Mouse (Mus musculus) NIH3T3 (cell line): ENCODE data around the gene Xylt1.

Source experiments
- DNase-seq: peaks from one replicate; pipeline ENCODE4 v3.0.0-alpha.2; 2012; ENCODE audit warnings: low read depth

Gene Xylt1

DNA sequence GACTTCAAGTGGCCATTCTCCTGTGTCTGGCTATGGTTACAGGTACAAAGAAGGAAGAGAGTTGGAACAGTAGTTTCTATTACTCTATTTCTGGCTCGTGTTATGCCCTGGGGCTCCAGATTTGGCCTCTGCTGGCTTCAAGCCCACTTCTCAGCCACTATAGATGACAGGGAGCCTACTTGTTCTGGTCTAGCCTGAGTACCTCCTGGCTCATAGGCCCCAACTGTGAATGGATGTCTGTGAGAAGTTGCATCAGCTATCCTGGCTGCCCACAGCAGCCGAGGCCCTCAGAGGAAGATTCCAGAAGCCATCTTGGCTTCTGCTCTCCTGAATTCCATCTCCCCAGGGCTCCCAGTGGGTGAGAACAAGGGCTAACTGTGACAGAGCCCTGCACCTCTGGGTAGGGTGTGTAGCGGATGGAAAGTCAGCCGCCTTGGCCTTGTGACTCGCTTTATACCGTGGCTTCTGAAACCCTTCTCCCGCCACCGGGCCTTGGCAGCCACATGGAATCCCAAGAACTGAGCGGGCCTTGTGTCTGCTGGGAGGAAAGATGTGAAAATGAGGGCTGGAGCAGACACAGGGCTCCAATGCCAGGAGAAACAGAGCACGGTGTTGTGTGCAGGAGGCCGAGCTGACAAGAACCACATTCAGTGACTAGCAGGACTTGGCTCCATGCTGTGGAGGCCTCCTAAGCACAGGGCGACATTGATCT is 55.1 kb downstream of the Xylt1 start:
- DNase-seq: no peak

GRCm38 (mm10) chr7:117436892-117437291 is 56.1 kb downstream of the Xylt1 start:
- DNase-seq: no peak

DNA sequence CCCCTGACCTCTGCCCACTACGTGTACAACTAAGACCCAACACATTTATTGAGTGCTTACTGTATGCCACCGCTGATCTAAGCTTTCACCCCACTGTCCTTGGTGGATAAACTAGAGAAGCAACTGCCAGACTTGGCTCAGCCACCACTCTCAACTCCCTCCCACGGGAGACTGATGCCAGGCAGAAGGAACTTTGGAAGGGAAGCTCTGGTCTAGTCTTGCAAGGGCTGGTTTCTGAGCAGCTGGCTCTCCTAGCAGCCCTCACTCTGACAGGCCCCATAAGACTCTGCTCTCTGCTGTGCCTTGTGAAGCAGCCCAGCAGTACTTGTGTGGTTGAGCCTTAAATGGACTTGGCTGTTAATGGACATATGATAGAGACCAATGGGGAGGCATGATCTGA is 60.2 kb downstream of the Xylt1 start:
- DNase-seq: no peak

- DNase-seq: no peak
These were observed 61.9 kb downstream of the Xylt1 start for GRCm38 (mm10) chr7:117442639-117443038.

GRCm38 (mm10) chr7:117443215-117443614 is 62.4 kb downstream of the Xylt1 start:
- no peak for DNase-seq

GRCm38 (mm10) chr7:117445471-117445870 is 64.7 kb downstream of the Xylt1 start:
- DNase-seq: no peak

DNA sequence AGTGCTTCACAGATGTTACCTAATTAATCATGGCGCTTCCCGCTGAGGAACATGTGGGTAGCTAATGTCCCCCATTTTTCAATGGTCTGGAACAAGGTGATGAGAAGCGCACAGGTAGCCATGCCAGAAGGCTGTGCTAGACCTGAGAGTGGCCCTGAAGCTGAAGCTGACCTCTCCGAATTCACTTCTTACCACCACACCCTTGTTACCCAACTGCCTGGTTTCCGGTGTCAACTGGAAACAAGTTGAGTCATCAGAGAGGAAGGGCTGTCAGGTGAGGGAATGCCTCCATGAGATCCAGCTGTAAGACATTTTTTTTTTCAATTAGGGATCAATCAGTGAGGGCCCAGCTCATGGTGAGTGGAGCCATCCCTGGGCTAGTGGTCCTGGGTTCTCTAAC is 68.8 kb downstream of the Xylt1 start:
- no peak for DNase-seq

DNA sequence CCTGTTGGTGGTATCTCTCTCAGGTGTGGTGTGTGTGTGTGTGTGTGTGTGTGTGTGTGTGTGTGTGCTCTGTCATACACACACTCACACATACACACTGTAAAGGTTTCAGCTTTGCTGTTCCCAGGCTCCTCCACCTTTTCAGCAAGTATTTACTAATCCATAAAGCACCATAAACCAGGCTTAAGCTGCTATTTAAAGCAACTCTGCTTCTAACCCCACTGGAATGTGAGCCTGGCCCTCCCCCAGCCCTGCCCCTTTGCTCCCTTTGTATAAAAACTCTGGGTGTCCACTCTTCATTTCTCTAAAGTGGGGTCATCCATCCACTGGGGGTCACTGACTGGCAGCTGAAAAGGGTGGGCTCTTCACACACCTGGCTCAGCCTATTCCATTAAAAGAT is 70.4 kb downstream of the Xylt1 start:
- DNase-seq: no peak

DNA sequence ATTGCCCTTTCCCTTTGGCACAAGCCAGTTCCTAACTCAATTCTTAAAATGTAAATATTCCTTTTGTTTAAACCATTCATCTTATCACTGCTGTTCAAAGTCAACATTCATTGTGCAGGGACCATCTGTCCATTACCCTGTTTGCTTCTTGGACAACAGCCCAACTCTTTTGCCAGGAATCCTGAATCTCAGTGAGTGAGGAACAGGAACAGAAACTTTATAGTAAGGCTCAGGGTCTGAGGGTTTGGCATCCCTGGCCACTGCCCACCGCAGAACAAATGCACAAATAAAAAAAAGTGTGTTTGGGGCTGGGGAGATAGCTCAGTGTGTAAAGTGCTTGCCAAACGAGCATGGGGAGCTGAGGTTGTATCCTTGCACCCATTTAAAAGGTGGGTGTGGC is 71.5 kb downstream of the Xylt1 start:
- DNase-seq: no peak

DNA sequence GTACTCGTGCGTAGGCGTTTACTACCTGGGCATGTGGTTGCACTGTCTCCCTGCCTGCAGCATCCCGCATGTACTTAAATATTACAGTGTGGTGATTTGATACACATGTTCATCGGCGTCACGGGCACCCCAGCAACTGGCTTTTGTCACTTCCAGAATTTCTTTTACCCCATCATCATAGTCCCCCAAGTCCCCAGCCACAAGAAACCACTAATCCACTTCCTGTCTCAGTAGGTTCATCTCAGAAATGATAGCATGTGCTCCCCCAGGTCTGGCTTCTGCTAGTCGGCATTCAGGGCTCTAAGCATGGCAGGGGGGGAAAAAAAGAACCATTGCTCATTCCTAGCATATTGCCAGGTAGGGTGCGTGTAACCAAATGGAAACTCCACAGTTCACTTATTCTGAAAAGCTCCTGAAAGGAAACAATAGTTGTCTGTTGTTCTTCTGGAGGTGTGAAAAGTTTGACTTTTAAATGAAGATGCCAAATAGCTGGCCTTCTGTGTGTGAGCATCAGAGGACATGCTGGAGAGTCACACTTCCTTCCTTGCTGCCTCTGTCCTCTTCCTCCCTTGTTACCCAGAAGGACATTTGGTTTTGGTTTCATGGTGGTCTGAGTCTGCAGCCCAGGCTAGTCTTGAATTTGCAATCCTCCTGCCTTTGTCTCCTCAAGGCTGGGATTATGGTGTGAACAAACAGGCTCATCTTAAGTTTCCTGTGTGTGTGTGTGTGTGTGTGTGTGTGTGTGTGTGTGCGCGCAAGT is 74.2 kb downstream of the Xylt1 start:
- no peak for DNase-seq

DNA sequence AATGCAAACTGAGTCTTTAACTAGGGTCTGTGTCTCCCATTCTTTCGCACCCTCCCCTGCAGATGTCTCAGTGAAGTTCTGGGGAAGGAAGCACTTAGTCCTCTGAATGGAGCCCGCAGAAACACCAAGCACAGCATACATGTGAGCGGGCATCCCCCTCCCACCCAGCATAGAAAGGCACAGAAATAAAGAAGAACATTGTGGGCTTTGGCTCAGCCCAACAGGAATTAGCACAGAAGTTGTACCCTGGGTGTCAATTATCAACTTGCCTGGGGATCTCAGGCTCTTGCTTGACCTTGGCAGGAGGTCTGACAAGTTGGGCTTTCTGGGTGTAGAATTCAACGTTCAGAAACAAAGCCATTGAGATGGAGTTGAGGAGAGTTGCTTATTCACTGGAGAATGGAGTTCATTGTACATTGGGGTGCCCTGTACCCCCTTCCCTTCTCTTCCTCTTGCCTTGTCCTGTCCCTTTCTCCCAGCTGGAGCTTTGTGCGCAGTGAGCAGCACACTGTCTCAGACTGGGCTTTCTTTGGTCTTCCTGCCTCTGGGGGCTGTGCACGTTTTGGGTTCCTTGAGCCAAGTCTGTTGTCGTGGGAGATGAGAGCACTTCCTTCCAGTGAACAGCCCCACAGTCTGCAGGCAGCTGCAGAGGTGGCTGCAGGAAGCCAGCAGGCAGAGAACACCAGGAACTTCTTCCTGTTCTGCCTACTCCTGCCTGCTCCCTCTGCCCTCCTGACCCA is 81.6 kb downstream of the Xylt1 start:
- no peak for DNase-seq

DNA sequence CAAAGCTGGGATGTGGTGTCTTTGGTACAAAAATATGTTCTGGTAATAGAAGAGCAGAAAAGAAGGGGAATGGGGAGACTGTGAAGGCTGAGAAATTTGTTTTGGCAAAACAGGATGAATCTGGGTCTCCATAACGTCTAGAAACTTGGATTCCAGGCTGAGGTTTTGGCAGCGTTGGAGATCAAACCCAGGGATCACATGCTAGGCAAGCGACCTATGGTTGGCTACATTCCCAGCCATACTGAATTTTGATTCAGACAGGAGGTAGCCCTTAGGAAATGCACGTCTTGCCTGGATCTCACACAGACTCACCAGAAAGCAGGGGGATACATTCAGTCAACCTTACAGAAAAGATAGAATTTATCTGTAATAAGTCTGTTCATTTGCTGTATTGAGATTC is 84.2 kb downstream of the Xylt1 start:
- DNase-seq: no peak

DNA sequence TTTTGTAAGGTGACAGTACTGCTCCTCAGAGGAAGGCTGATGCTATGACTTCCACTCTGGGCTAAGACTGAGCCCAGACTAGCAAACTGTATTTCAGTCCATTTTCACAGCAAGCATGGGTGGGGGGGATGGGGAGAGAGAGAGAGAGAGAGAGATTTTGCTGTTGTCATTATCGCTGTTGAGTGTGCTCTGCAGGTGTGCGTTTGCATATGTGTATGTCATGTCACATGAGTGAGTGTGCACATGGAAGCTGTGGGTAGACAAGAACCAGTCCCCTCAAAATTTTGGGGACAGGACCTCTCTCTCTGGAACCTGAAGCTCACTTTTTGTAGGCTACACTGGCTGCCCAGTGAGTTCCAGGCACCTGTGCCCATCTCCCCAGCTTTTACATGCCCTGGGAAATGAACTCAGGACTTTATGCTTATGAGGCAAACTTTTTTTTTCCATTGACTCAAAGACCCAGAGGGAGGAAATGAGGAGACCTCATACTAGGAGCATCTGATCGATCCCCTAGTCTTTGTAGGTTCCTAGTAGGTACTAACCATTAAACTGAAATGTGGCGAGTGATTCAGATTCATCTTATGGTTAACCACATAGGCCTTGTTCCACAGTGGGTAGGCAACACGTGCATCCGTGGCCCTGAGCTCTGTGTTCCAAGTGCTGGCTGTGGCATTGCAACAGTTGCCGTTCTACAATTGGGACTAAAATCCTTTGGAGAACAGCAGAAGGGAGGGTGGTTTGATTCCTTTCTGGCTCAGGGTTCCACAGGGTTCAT is 85.4 kb downstream of the Xylt1 start:
- no peak for DNase-seq

DNA sequence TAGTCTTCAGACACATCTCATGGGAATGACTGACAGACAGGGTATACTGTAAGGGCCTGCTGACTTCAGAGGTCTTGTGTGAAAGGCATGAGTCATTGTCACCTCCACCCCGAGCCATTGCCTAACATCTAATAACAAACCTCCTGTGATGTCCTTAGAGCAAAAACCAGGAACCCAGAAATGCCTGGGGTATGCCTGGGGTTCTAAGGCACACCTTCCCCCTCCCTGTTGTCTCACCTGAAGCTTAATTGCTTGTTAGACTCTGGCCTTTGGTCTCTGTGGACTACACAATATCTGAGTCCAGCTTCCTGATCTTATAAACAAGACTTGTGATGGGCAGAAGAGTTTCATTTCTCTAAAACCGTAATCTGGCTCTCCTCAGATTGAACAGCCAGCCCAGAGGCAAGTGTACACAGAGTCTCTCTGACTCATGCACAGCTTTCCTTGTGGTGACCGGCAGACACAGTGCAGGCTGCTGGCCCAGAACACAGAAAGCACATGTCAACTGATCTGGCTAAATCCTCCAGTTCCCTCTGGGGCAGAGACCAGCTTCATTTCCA is 89.5 kb downstream of the Xylt1 start:
- no peak for DNase-seq

GRCm38 (mm10) chr7:117472055-117472780 is 91.4 kb downstream of the Xylt1 start:
- DNase-seq: no peak

DNA sequence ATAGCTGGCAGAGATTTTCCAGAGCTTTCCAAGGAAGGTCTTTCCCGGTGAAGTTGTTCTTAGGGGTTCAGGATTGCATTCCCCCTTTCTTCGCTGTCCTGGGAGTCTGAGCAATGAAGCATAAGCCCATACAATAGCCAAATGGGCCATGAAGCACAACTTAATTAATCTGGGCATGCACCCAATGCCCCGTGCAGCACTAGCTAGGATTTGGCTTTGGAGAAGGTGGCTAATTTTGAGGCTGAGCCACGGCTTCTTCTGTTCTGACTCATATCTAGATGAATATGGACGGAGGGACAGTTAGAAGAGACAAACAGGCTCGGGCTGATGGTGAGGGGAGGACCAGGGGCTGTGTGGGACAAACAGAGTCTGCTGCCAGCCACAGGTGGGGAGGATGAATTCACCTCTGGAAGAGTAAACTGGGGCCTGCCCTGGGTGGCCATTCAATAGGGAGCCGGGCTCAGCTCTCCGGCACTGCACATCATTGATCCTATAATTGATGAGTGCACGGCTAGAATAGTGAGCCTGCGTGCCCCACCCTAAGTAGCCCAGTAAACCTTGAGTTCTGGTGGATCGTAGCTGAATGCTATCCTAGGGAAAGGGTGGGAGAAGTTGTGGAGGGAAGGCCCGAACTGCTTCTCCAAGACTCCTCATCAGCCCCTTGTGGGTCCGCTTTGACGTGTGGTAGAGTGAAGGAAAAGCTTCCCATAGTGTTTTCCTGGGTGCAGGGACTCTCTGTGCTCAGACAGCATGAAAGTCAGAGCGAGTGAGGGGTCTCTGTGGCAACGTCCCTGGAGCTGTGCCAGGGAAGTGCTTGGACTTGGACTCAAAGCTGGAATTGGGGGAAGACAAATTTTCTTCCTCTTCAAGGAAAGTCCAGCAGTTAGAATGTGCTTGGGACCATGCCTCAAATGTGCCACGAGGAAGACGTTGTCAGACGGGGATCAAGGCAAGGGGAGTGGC is 92.3 kb downstream of the Xylt1 start:
- DNase-seq: no peak

DNA sequence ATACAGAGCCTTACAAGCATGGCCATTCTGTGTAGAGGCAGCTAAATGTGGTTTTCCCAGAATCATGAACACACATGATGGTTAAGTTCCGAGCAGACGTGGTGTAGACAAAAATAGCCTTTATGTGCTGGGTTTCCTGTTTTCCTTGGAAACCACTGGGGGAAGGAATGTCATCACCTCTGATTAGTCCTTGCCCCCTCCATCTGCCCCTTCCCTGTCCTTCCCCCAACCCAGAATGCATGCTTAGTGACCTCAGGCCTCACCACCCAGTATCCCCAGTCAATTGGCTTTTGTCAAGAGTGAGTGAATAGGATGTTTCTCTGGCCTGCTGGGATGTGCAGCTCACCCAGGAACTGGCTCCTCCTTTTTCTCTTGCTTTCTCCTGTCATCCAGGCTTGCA is 93.5 kb downstream of the Xylt1 start:
- DNase-seq: no peak

DNA sequence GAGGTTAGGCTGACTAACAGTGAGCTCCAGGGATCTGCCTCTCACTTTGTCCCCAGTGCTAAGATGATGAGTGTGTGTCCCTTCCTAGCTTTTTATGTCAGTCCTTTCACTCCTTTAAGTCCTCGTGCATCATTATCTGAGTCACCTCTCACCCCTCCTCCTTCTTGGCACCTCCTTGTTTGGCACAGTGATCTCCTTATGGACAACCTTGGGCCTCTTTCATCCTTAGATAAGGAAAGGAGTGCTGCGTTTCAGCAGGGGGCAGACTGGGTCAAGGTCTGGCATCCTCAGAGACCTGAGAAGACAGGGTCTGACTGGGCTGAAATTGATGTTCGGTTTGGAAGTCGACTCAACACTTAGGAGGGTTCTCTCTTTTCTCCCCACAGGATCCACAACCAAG is 94.3 kb downstream of the Xylt1 start:
- DNase-seq: no peak

- DNase-seq: no peak
These were observed 98.2 kb downstream of the Xylt1 start for GRCm38 (mm10) chr7:117478937-117479336.

GRCm38 (mm10) chr7:117480831-117481230 is 100.1 kb downstream of the Xylt1 start:
- DNase-seq: no peak
